Comparison of ENCODE assay signal across 18 mouse cellular contexts in genomic region chr6:61074700-61075099, GRCm38 (mm10).
"Had no signal": no experiment of that assay in that cellular context is flagged by ENCODE, and none has a peak within 500 bp of the region (broad histone marks: within the 10 kb centered on the region; RNA-seq: fewer than 3 reads in every experiment).

No protein-coding gene starts in this region.

- H3K27me3 ChIP-seq: lung, embryonic 15.5 days; megakaryocyte, embryonic 14.5 days; midbrain, embryonic 12.5 days; neural tube, embryonic 12.5 days had no signal

- H3K36me3 ChIP-seq: lung, embryonic 15.5 days; midbrain, embryonic 12.5 days; neural tube, embryonic 12.5 days had no signal

- H3K9ac ChIP-seq: lung, embryonic 15.5 days; midbrain, embryonic 12.5 days; neural tube, embryonic 12.5 days had no signal

- H3K9me3 ChIP-seq: lung, embryonic 15.5 days; megakaryocyte, embryonic 14.5 days; midbrain, embryonic 12.5 days; neural tube, embryonic 12.5 days had no signal

- H3K27ac ChIP-seq: lung, embryonic 15.5 days; macrophage; midbrain, embryonic 12.5 days; neural tube, embryonic 12.5 days had no signal

- H3K4me2 ChIP-seq: lung, embryonic 15.5 days; midbrain, embryonic 12.5 days; neural tube, embryonic 12.5 days had no signal

- DNase-seq: lung, adult 2 months; lung, postnatal 14 days; lung, postnatal 36 days; midbrain, embryonic 14.5 days; retina, postnatal 1 day; right cerebral cortex, adult 18-20 months; right cerebral cortex, postnatal 25 days; right cerebral cortex, postnatal 4 days; spleen, adult 18-20 months; thymus, adult 18-20 months; thymus, postnatal 14 days; thymus, postnatal 36 days had no signal

- ATAC-seq: lung, postnatal 0 days had no signal

- H3K4me1 ChIP-seq: lung, embryonic 15.5 days; megakaryocyte, embryonic 14.5 days; midbrain, embryonic 12.5 days; neural tube, embryonic 12.5 days had no signal

- H3K4me3 ChIP-seq: lung, embryonic 15.5 days; megakaryocyte, embryonic 14.5 days; midbrain, embryonic 12.5 days; neural tube, embryonic 12.5 days had no signal
